Mouse (Mus musculus): ENCODE results near the gene Rps6kb2. TPM values are rescaled to one million over a fixed set of nuclear protein-coding genes. Genes with fewer than 3 reads are reported as not detected.

Gene Rps6kb2
- polyA plus RNA-seq, 1 experiment from 2014 or later: 42.4 TPM

GRCm38 (mm10) chr19:4153232-4153654 is 9.9 kb downstream of the Rps6kb2 start, which contains the start of gene Ptprcap:
Ptprcap (plus strand) TSS chr19:4153604.
- 76% methylated on average over 11 of the region's 11 CpGs for WGBS
- Histone ChIP-seq H3K27me3 (ENCODE audit: insufficient read depth, low read length) (no peaks in the 10 kb centered on the region), H3K4me2 (ENCODE audit: low read length) (no peak within 1 kb of the TSS), H3K9me3 (replicated peaks; ENCODE audit: low read length) (no peaks in the 10 kb centered on the region), H3K27ac (no peak within 1 kb of the TSS), H3K4me3 (replicated peaks; ENCODE audit: low read depth, low read length) (no peak within 1 kb of the TSS), H3K36me3 (ENCODE audit: insufficient read depth, low read length) (peaks cover 31% of the 10 kb centered on the region), H3K4me1 (replicated peaks; ENCODE audit: insufficient read depth, low read length) (peaks cover 7% of the 10 kb centered on the region; the same call in 1 of the 2 replicates), H3K9ac (ENCODE audit: low read depth, low read length) (no peak within 1 kb of the TSS)
- ATAC-seq (replicated peaks; ENCODE audit: low FRiP score, low read depth) (no peak), DNase-seq (ENCODE audit: low spot score) (no peak)
- TF ChIP-seq CTCF (IDR thresholded peaks at IDR 0.05; ENCODE audit: low read depth): no peak

DNA sequence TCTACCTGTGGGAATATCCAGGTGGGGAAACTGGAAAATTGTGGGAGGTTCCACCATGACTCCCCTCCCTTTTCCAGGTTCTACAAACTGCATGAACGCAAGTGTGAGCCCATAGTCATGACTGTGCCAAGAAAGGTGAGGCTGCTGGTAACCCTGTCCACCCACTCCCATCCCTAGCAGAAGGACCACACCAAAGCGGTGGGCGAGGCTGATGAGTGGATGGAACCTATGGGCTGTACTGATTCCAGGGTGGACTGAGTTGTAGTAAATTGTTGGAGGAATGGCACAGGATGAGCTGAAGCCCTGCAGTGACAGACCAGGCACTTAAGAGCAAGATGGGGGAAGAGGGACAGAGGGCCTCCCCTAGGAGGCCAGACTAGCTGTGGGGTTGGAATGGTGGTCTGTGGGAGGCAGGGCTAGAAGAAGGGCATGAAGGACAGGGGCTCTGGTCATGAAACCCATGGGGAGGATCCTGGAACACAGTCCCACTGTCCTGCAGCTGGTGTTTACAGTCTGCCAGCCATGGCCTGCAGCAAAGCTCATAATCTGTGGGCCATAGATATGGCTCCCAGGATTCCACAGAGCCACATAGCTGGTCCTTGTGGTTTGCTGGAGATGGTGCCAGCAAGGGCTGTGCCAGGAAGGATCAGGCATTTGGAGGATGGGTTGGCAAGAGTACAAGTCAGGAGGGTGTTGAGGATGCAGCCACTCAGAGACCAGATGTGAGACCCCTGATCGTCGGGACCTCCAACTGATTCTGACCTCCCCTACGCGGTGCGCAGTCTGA is 10.5 kb downstream of the Rps6kb2 start:
- Histone ChIP-seq H3K4me3 (replicated peaks; ENCODE audit: low read depth, low read length) (no peak overlapping the region), H3K36me3 (ENCODE audit: insufficient read depth, low read length) (peaks cover 27% of the 10 kb centered on the region), H3K4me1 (replicated peaks; ENCODE audit: insufficient read depth, low read length) (peaks cover 11% of the 10 kb centered on the region; the same call in 1 of the 2 replicates), H3K9ac (ENCODE audit: low read depth, low read length) (no peak overlapping the region), H3K27ac (no peak overlapping the region), H3K27me3 (ENCODE audit: insufficient read depth, low read length) (no peaks in the 10 kb centered on the region), H3K9me3 (replicated peaks; ENCODE audit: low read length) (no peaks in the 10 kb centered on the region), H3K4me2 (ENCODE audit: low read length) (no peak overlapping the region)
- no peak for TF ChIP-seq CTCF (IDR thresholded peaks at IDR 0.05; ENCODE audit: low read depth)
- DNase-seq (ENCODE audit: low spot score) (no peak), ATAC-seq (replicated peaks; ENCODE audit: low FRiP score, low read depth) (no peak)
- WGBS: 84% methylated on average over 8 of the region's 8 CpGs

- ATAC-seq (replicated peaks; ENCODE audit: low FRiP score, low read depth) (no peak), DNase-seq (ENCODE audit: low spot score) (no peak)
- 88% methylated on average over 5 of the region's 5 CpGs for WGBS
- H3K4me2 ChIP-seq (ENCODE audit: low read length): no peak overlapping the region
- H3K36me3 ChIP-seq (ENCODE audit: insufficient read depth, low read length): peaks cover 22% of the 10 kb centered on the region
- TF ChIP-seq CTCF (IDR thresholded peaks at IDR 0.05; ENCODE audit: low read depth): no peak
- H3K27me3 ChIP-seq (ENCODE audit: insufficient read depth, low read length): no peaks in the 10 kb centered on the region
- H3K9ac ChIP-seq (ENCODE audit: low read depth, low read length): no peak overlapping the region
- no peaks in the 10 kb centered on the region for H3K9me3 ChIP-seq (replicated peaks; ENCODE audit: low read length)
- H3K4me3 ChIP-seq (replicated peaks; ENCODE audit: low read depth, low read length): no peak overlapping the region
- peaks cover 11% of the 10 kb centered on the region; the same call in 1 of the 2 replicates for H3K4me1 ChIP-seq (replicated peaks; ENCODE audit: insufficient read depth, low read length)
- no peak overlapping the region for H3K27ac ChIP-seq
Measured at GRCm38 (mm10) chr19:4151898-4152297, 11.3 kb downstream of the Rps6kb2 start.

DNA sequence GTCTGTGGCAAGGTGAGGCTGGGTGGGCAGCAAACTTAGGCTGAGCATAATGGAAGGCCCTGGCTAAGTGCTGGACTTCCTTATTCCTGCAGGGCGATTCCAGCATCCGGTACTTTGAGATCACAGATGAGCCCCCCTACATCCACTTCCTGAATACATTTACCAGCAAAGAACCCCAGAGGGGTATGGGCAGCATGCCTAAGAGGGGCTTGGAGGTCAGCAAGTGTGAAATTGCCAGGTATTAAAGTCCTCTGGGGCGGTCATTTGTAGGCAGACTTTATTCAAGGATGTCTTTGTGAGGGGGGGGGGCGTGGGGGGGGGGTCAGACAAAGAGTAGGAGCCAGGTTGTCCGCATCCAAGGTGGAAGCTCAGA is 11.7 kb downstream of the Rps6kb2 start:
- DNase-seq (ENCODE audit: low spot score) (no peak), ATAC-seq (replicated peaks; ENCODE audit: low FRiP score, low read depth) (no peak)
- Histone ChIP-seq H3K9ac (ENCODE audit: low read depth, low read length) (no peak overlapping the region), H3K9me3 (replicated peaks; ENCODE audit: low read length) (no peaks in the 10 kb centered on the region), H3K27ac (no peak overlapping the region), H3K4me3 (replicated peaks; ENCODE audit: low read depth, low read length) (no peak overlapping the region), H3K4me1 (replicated peaks; ENCODE audit: insufficient read depth, low read length) (peaks cover 11% of the 10 kb centered on the region; the same call in 1 of the 2 replicates), H3K36me3 (ENCODE audit: insufficient read depth, low read length) (peaks cover 22% of the 10 kb centered on the region), H3K27me3 (ENCODE audit: insufficient read depth, low read length) (no peaks in the 10 kb centered on the region), H3K4me2 (ENCODE audit: low read length) (no peak overlapping the region)
- WGBS: 89% methylated on average over 4 of the region's 5 CpGs
- TF ChIP-seq CTCF (IDR thresholded peaks at IDR 0.05; ENCODE audit: low read depth): no peak

DNA sequence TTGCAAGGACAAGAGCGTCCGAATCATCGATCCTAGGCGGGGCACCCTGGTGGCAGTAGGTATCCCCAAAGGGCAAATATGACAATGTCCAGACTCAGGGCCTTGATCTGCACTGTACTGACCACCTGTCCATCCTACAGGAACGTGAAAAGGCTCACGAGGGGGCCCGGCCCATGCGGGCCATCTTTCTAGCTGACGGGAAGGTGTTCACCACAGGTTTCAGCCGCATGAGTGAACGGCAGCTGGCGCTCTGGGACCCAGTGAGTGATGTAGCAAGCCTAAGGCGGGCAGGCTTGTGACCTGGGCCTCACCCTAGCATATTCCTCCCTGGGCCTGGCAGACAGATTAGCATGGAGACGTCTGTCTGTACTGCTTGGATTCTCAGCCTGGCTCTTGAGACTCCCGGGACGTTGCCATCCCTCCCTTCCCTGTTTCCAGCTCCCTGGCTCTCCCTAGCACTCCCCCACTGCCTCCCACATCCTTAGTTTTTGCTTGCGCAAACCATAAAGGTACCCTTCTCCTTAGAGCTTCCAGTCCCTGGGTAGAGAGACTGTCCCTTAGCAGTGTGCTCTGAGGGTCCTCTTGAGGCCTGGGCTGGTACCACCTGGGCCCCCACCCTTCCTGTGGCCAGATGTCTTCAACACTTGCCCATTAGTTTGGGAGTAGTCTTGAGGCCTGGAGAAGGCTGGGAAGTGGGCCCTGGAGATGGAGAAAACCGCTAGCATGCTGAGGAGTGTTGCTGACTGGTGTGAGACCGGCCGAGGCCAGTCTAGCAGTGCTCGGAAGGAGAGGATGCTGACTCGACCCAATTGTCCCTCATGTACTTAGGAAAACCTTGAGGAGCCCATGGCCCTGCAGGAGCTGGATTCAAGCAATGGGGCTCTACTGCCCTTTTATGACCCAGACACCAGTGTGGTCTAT is 12.3 kb downstream of the Rps6kb2 start:
- DNase-seq (ENCODE audit: low spot score) (no peak), ATAC-seq (replicated peaks; ENCODE audit: low FRiP score, low read depth) (no peak)
- Histone ChIP-seq H3K4me1 (replicated peaks; ENCODE audit: insufficient read depth, low read length) (peaks cover 11% of the 10 kb centered on the region; the same call in 1 of the 2 replicates), H3K36me3 (ENCODE audit: insufficient read depth, low read length) (peaks cover 22% of the 10 kb centered on the region), H3K27me3 (ENCODE audit: insufficient read depth, low read length) (no peaks in the 10 kb centered on the region), H3K9ac (ENCODE audit: low read depth, low read length) (no peak overlapping the region), H3K4me2 (ENCODE audit: low read length) (no peak overlapping the region), H3K9me3 (replicated peaks; ENCODE audit: low read length) (no peaks in the 10 kb centered on the region), H3K4me3 (replicated peaks; ENCODE audit: low read depth, low read length) (no peak overlapping the region), H3K27ac (no peak overlapping the region)
- no peak for TF ChIP-seq CTCF (IDR thresholded peaks at IDR 0.05; ENCODE audit: low read depth)
- 77% methylated on average over 22 of the region's 22 CpGs for WGBS

All from kidney, postnatal 0 days (tissue).